Mouse (Mus musculus) limb, embryonic 15.5 days (tissue): ENCODE measurements around the gene Gm26661. TPM values are rescaled to one million over a fixed set of nuclear protein-coding genes. Genes with fewer than 3 reads are reported as not detected.

Source experiments
- ATAC-seq: fragments of 200-750 bp; cut with Nextera tagmentation; 2 replicates; pipeline ENCODE4 v1.8.0; 2017; ENCODE audit warnings: low read depth, moderate TSS enrichment; ENCODE audit not compliant: insufficient number of reproducible peaks, low FRiP score, low TSS enrichment
- H3K27ac ChIP-seq: fragments of 300-500 bp; sonication (generic); 2 replicates; pipeline ENCODE4 v1.5.1; 2015; ENCODE audit warnings: moderate library complexity, mild to moderate bottlenecking, inconsistent platforms
- H3K27me3 ChIP-seq: fragments of 300-500 bp; sonication (generic); 2 replicates; pipeline ENCODE4 v1.6.1; 2015; ENCODE audit warnings: inconsistent platforms
- H3K36me3 ChIP-seq: fragments of 300-500 bp; sonication (generic); 2 replicates; pipeline ENCODE4 v1.6.1; 2015; ENCODE audit warnings: inconsistent platforms
- H3K4me1 ChIP-seq: fragments of 300-500 bp; sonication (generic); 2 replicates; pipeline ENCODE4 v1.6.1; 2015; ENCODE audit warnings: inconsistent platforms
- H3K4me2 ChIP-seq: fragments of 300-500 bp; sonication (generic); 2 replicates; pipeline ENCODE4 v1.6.1; 2015; ENCODE audit warnings: mild to moderate bottlenecking, inconsistent platforms
- H3K4me3 ChIP-seq: fragments of 300-500 bp; sonication (generic); 2 replicates; pipeline ENCODE4 v1.5.1; 2015; ENCODE audit warnings: mild to moderate bottlenecking, inconsistent platforms
- H3K9ac ChIP-seq: fragments of 300-500 bp; sonication (generic); 2 replicates; pipeline ENCODE4 v1.6.1; 2015; ENCODE audit warnings: inconsistent platforms
- H3K9me3 ChIP-seq: fragments of 300-500 bp; sonication (generic); 2 replicates; pipeline ENCODE4 v1.6.1; 2016; ENCODE audit warnings: inconsistent platforms
- WGBS: fragments of 180-500 bp; shearing (Covaris S2); methylation state at CpG from one replicate; pipeline ENCODE4 v1.1.7; 2015; 5-methylcytosine and 5-hydroxymethylcytosine counted together
- polyA plus RNA-seq: library from polyadenylated mRNA; unstranded; fragments of >200 nt; fragmentation: Nextera tagmentation; extraction: Ambion mirVana; gene quantifications from 2 replicates; pipeline ENCODE4 v1.2.1, GENCODE M21; 2015

Gene Gm26661
- polyA plus RNA-seq, 1 experiment from 2014 or later: not detected

GRCm38 (mm10) chr14:7824651-7825268 is 33.4 kb downstream of the Gm26661 start:
- ATAC-seq: no peak

GRCm38 (mm10) chr14:7826151-7826937 is 35.0 kb downstream of the Gm26661 start:
- WGBS: 34% methylated on average over 10 of the region's 10 CpGs
- Histone ChIP-seq H3K27me3 (no peaks in the 10 kb centered on the region), H3K36me3 (no peaks in the 10 kb centered on the region), H3K4me2 (peak overlapping the region; percentile 10; the same call in 1 of the 2 replicates), H3K9me3 (no peaks in the 10 kb centered on the region; the same call in 1 of the 2 replicates), H3K4me1 (peaks cover 62% of the 10 kb centered on the region), H3K4me3 (no peak overlapping the region), H3K9ac (no peak overlapping the region), H3K27ac (peak overlapping the region; percentile 80)
- peak; percentile 66 for ATAC-seq

More at GRCm38 (mm10) chr14:7824651-7825268, 33.4 kb downstream of the Gm26661 start:
- Histone ChIP-seq H3K9ac (no peak overlapping the region), H3K27me3 (no peaks in the 10 kb centered on the region), H3K9me3 (no peaks in the 10 kb centered on the region), H3K36me3 (no peaks in the 10 kb centered on the region), H3K4me2 (no peak overlapping the region), H3K4me1 (peaks cover 74% of the 10 kb centered on the region), H3K27ac (peak overlapping the region; percentile 80; the same call in 1 of the 2 replicates), H3K4me3 (no peak overlapping the region)
- WGBS: 64% methylated on average over 8 of the region's 8 CpGs

- Histone ChIP-seq H3K27me3 (no peaks in the 10 kb centered on the region), H3K9me3 (no peaks in the 10 kb centered on the region; the same call in 1 of the 2 replicates), H3K4me3 (no peak overlapping the region), H3K4me2 (no peak overlapping the region), H3K27ac (peak overlapping the region; percentile 17; the same call in 1 of the 2 replicates), H3K4me1 (peaks cover 49% of the 10 kb centered on the region), H3K36me3 (no peaks in the 10 kb centered on the region), H3K9ac (no peak overlapping the region)
- no peak for ATAC-seq
- 45% methylated on average over 2 of the region's 2 CpGs for WGBS
Observed at GRCm38 (mm10) chr14:7829181-7829580, 37.8 kb downstream of the Gm26661 start.

- H3K4me1 ChIP-seq: peaks cover 25% of the 10 kb centered on the region
- no peak overlapping the region for H3K9ac ChIP-seq
- ATAC-seq: no peak
- H3K36me3 ChIP-seq: no peaks in the 10 kb centered on the region
- no peak overlapping the region for H3K27ac ChIP-seq
- H3K4me2 ChIP-seq: no peak overlapping the region
- no peaks in the 10 kb centered on the region for H3K27me3 ChIP-seq
- no peaks in the 10 kb centered on the region; the same call in 1 of the 2 replicates for H3K9me3 ChIP-seq
- 29% methylated on average over 1 of the region's 1 CpGs for WGBS
- H3K4me3 ChIP-seq: no peak overlapping the region
Observed at GRCm38 (mm10) chr14:7831770-7832439, 40.5 kb downstream of the Gm26661 start.

- ATAC-seq: no peak
- H3K4me3 ChIP-seq: no peak overlapping the region
- no peaks in the 10 kb centered on the region for H3K36me3 ChIP-seq
- no peak overlapping the region for H3K9ac ChIP-seq
- no peaks in the 10 kb centered on the region for H3K27me3 ChIP-seq
- H3K27ac ChIP-seq: no peak overlapping the region
- peaks cover 22% of the 10 kb centered on the region for H3K4me1 ChIP-seq
- no peak overlapping the region for H3K4me2 ChIP-seq
- WGBS: 90% methylated on average over 5 of the region's 5 CpGs
- no peaks in the 10 kb centered on the region; the same call in 1 of the 2 replicates for H3K9me3 ChIP-seq
Observed at GRCm38 (mm10) chr14:7832440-7832783, 41.0 kb downstream of the Gm26661 start.

- no peak overlapping the region for H3K27ac ChIP-seq
Observed at GRCm38 (mm10) chr14:7833458-7833857, 42.1 kb downstream of the Gm26661 start.

GRCm38 (mm10) chr14:7838564-7839089 is 47.2 kb downstream of the Gm26661 start:
- H3K4me1 ChIP-seq: peaks cover 25% of the 10 kb centered on the region
- H3K9me3 ChIP-seq: no peaks in the 10 kb centered on the region
- no peak overlapping the region for H3K9ac ChIP-seq
- ATAC-seq: no peak
- H3K36me3 ChIP-seq: no peaks in the 10 kb centered on the region
- H3K4me2 ChIP-seq: no peak overlapping the region
- no peaks in the 10 kb centered on the region for H3K27me3 ChIP-seq
- 75% methylated on average over 5 of the region's 5 CpGs for WGBS
- no peak overlapping the region for H3K4me3 ChIP-seq
- no peak overlapping the region for H3K27ac ChIP-seq

More at GRCm38 (mm10) chr14:7833458-7833857, 42.1 kb downstream of the Gm26661 start:
- no peak for ATAC-seq
- Histone ChIP-seq H3K36me3 (no peaks in the 10 kb centered on the region), H3K9ac (no peak overlapping the region), H3K4me2 (no peak overlapping the region), H3K4me3 (no peak overlapping the region), H3K4me1 (peaks cover 21% of the 10 kb centered on the region), H3K27me3 (no peaks in the 10 kb centered on the region), H3K9me3 (no peaks in the 10 kb centered on the region; the same call in 1 of the 2 replicates)
- 40% methylated on average over 4 of the region's 4 CpGs for WGBS

GRCm38 (mm10) chr14:7839950-7840514 is 48.6 kb downstream of the Gm26661 start:
- H3K9me3 ChIP-seq: no peaks in the 10 kb centered on the region
- H3K27ac ChIP-seq: no peak overlapping the region
- no peaks in the 10 kb centered on the region for H3K36me3 ChIP-seq
- no peak overlapping the region for H3K9ac ChIP-seq
- 50% methylated on average over 8 of the region's 8 CpGs for WGBS
- H3K4me2 ChIP-seq: no peak overlapping the region
- no peak for ATAC-seq
- H3K4me1 ChIP-seq: peaks cover 33% of the 10 kb centered on the region
- H3K27me3 ChIP-seq: no peaks in the 10 kb centered on the region
- no peak overlapping the region for H3K4me3 ChIP-seq

Other genes starting within 250 kb of the Gm26661 start
- 1.0 and 2.1 TPM in 2 replicates for gene Gm3558, start 223.0 kb upstream of the Gm26661 start, polyA plus RNA-seq
- gene Gm10338, start 196.0 kb upstream of the Gm26661 start, polyA plus RNA-seq: not detected in 2 replicates
- gene Gm10128, start 147.6 kb upstream of the Gm26661 start, polyA plus RNA-seq: not detected in 2 replicates
- 27.6 and 33.0 TPM in 2 replicates for gene Flnb, start 26.4 kb downstream of the Gm26661 start, polyA plus RNA-seq
- gene Gm45521, start 165.7 kb downstream of the Gm26661 start, polyA plus RNA-seq: not detected in 2 replicates
- 6.7 and 7.0 TPM in 2 replicates for gene Dnase1l3, start 203.0 kb downstream of the Gm26661 start, polyA plus RNA-seq
- 33.7 and 34.7 TPM in 2 replicates for gene Abhd6, start 211.3 kb downstream of the Gm26661 start, polyA plus RNA-seq